Mouse (Mus musculus): ENCODE results near the gene Btbd2. TPM values are rescaled to one million over a fixed set of nuclear protein-coding genes. Genes with fewer than 3 reads are reported as not detected.
"Not testable (repeated sequence)": the region's sequence is repeated elsewhere in the genome, so short reads cannot be mapped to it uniquely, and the experiment has no call there.

The Btbd2 gene
- polyA plus RNA-seq, 1 experiment from 2014 or later, result 85.9 TPM

DNA sequence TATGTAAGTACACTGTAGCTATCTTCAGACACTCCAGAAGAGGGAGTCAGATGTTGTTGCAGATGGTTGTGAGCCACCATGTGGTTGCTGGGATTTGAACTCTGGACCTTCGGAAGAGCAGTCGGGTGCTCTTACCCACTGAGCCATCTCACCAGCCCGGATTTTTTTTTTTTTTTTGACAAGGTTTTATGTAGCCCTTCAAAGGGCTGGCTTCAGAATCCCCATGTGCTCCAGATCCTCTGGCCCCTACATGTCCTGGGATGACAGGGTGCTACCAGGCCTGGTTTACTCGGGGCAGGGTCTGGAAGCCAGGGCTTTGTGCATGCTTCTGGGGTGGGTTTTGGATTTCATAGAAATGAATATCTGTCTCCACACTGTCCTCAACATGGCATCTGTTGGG lies 51.1 kb downstream of the Btbd2 start, which contains the start of gene Gm49322:
Gene Gm49322 (plus strand): TSS at position 301 of the 400 bp plus-strand sequence.
- ATAC-seq (replicated peaks); H3K4me2 ChIP-seq: not testable (repeated sequence)

GRCm38 (mm10) chr10:80604988-80605387 lies 51.9 kb downstream of the Btbd2 start:
- H3K4me2 ChIP-seq, result no peak overlapping the region
- peaks cover 19% of the 10 kb centered on the region for H3K4me1 ChIP-seq
- no peak overlapping the region for H3K27ac ChIP-seq
- no peaks in the 10 kb centered on the region for H3K27me3 ChIP-seq (replicated peaks)
- no peak overlapping the region for H3K9ac ChIP-seq
- no peaks in the 10 kb centered on the region for H3K9me3 ChIP-seq
- peaks cover 16% of the 10 kb centered on the region; the same call in 1 of the 2 replicates for H3K36me3 ChIP-seq (replicated peaks)
- no peak for ATAC-seq (replicated peaks)
- WGBS, result 92% methylated on average over 2 of the region's 2 CpGs
- no peak overlapping the region for H3K4me3 ChIP-seq

More for the DNA sequence above, 51.1 kb downstream of the Btbd2 start, which contains the start of gene Gm49322:
- not testable (repeated sequence) for H3K4me3 ChIP-seq; H3K9me3 ChIP-seq; H3K27me3 ChIP-seq (replicated peaks); H3K27ac ChIP-seq; H3K9ac ChIP-seq
- 86% methylated on average over 4 of the region's 4 CpGs for WGBS
- H3K4me1 ChIP-seq, result peaks cover 19% of the 10 kb centered on the region
- H3K36me3 ChIP-seq (replicated peaks), result peaks cover 16% of the 10 kb centered on the region; the same call in 1 of the 2 replicates

DNA sequence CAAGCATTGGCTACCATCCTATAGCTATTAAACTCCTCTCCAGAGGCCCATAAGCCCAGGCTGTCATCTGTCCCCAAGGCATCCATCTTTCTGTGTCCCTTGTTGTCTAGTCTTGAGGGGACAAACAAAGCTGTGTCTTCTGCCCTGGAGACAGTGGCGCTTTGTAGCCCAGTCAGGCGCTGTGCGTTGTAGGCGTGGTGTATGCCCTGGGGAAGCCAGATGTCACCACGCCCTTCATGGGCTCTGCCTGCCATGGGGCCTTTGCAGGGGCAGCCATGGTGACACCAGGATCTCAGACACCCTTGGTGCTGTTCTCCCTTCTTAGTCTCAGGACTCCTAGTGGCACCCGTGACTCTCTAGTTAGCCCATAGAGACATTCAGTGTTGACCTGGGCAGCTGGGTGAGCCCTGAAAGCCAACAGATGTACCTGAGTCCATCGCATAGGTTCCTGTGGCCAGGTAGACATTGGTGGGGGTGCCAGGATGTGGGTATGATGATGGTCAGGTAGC lies 52.8 kb downstream of the Btbd2 start:
- Histone ChIP-seq H3K9me3 (no peaks in the 10 kb centered on the region), H3K9ac (peak overlapping the region; percentile 50), H3K4me3 (peak overlapping the region; percentile 70; the same call in 1 of the 2 replicates), H3K4me1 (peaks cover 19% of the 10 kb centered on the region), H3K27me3 (replicated peaks) (no peaks in the 10 kb centered on the region), H3K27ac (no peak overlapping the region), H3K4me2 (peak overlapping the region; percentile 69), H3K36me3 (replicated peaks) (peaks cover 13% of the 10 kb centered on the region; the same call in 1 of the 2 replicates)
- WGBS, result 93% methylated on average over 7 of the region's 7 CpGs
- no peak for ATAC-seq (replicated peaks)

DNA sequence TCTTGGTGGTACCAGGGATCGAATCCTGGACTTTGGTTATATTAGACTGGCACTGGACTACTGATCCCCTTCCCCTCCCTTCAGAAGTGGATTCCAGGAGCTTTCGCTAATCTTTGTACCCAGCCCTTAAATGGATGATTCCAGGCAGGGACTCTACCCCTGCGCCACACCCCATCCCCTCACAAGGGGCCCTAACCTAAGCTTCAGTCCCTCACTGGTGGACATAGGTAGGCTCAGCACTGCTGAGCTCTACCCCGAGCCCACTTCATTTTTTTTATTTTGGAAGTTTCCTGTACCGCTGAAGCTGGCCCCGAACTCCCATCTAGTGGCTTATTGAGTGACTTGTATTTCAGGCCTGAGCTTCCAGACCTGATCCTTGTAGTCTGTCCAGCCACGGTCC lies 53.5 kb downstream of the Btbd2 start:
- 32% methylated on average over 7 of the region's 7 CpGs for WGBS

DNA sequence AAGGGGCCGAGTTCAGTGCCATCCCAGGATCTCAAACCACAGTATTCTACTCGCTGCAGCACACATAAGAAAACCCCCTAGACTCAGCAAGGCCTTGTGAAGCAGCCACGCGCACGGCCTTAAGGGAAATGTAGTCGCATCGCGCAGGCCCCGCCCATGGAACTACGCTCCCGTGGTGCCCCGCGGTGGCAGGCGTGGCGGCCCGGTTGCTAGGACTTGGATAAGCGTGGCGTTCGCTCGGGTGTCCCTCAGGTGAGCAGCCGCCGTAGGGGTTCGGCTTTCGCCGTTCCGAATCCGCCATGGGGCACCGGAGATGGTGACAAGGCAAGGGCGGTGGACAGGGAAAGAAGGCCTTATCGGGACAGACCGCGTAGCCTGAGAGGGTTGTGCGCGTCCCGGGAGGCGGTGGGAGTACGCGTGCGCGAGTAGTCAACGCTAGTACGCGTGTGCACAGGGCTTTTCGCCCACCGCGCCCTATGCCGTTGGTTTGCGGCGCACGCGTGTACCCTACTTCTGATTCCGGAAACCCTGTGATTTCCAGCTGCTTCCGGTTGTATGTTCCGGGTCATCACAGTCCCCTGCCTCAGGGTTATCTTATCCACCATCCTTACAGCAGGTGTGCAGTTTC lies 54.1 kb downstream of the Btbd2 start, which contains the start of the genes Scamp4 and Adat3:
Gene Scamp4 (plus strand): TSS at position 175 of the 628 bp plus-strand sequence.
Gene Adat3 (plus strand): TSS at position 183 of the 628 bp plus-strand sequence.
- H3K4me2 ChIP-seq, result peak within 1 kb of the TSS; percentile 69
- H3K36me3 ChIP-seq (replicated peaks), result peaks cover 13% of the 10 kb centered on the region; the same call in 1 of the 2 replicates
- peak within 1 kb of the TSS; percentile 90 for H3K27ac ChIP-seq
- no peaks in the 10 kb centered on the region for H3K27me3 ChIP-seq (replicated peaks)
- peak within 1 kb of the TSS; percentile 70 for H3K4me3 ChIP-seq
- WGBS, result under 1% methylated on average over 54 of the region's 54 CpGs
- peak within 1 kb of the TSS; percentile 50 for H3K9ac ChIP-seq
- peaks cover 19% of the 10 kb centered on the region for H3K4me1 ChIP-seq
- peak; percentile 95 for ATAC-seq (replicated peaks)
- H3K9me3 ChIP-seq, result no peaks in the 10 kb centered on the region

More for the DNA sequence above, 53.5 kb downstream of the Btbd2 start:
- H3K4me3 ChIP-seq, result peak overlapping the region; percentile 70
- H3K27ac ChIP-seq, result peak overlapping the region; percentile 90
- peak; percentile 21 for ATAC-seq (replicated peaks)
- peaks cover 19% of the 10 kb centered on the region for H3K4me1 ChIP-seq
- H3K9ac ChIP-seq, result peak overlapping the region; percentile 50
- peak overlapping the region; percentile 69 for H3K4me2 ChIP-seq
- H3K36me3 ChIP-seq (replicated peaks), result peaks cover 13% of the 10 kb centered on the region; the same call in 1 of the 2 replicates
- no peaks in the 10 kb centered on the region for H3K27me3 ChIP-seq (replicated peaks)
- no peaks in the 10 kb centered on the region for H3K9me3 ChIP-seq

- no peak overlapping the region for H3K27ac ChIP-seq
- no peaks in the 10 kb centered on the region for H3K4me1 ChIP-seq
- no peak for ATAC-seq (replicated peaks)
- no peaks in the 10 kb centered on the region for H3K36me3 ChIP-seq (replicated peaks)
- H3K9ac ChIP-seq, result no peak overlapping the region
- 42% methylated on average over 4 of the region's 4 CpGs for WGBS
- no peak overlapping the region for H3K4me2 ChIP-seq
- H3K27me3 ChIP-seq (replicated peaks), result no peaks in the 10 kb centered on the region
- H3K4me3 ChIP-seq, result no peak overlapping the region
- no peaks in the 10 kb centered on the region for H3K9me3 ChIP-seq
Measured at GRCm38 (mm10) chr10:80596318-80596717, 60.6 kb downstream of the Btbd2 start.

Small RNAs within 50 kb of the gene (microRNA-seq; reads per million reads assigned to microRNA genes)
- gene Mir6912, result not detected

Other genes starting within 250 kb of the Btbd2 start
- gene Tcf3, start 223.4 kb downstream of the Btbd2 start, polyA plus RNA-seq (2015; fragmentation: Nextera tagmentation; extraction: Ambion mirVana), result 44.9 and 55.8 TPM in 2 replicates
- 1.9 and 2.6 TPM in 2 replicates for gene Onecut3, start 162.2 kb downstream of the Btbd2 start, polyA plus RNA-seq (2015; fragmentation: Nextera tagmentation; extraction: Ambion mirVana)
- 0.90 and 1.2 TPM in 2 replicates for gene Atp8b3, start 117.9 kb downstream of the Btbd2 start, polyA plus RNA-seq (2015; fragmentation: Nextera tagmentation; extraction: Ambion mirVana)
- 33.9 and 35.0 TPM in 2 replicates for gene Rexo1, start 95.5 kb downstream of the Btbd2 start, polyA plus RNA-seq (2015; fragmentation: Nextera tagmentation; extraction: Ambion mirVana)
- gene Klf16, start 79.8 kb downstream of the Btbd2 start, polyA plus RNA-seq (2015; fragmentation: Nextera tagmentation; extraction: Ambion mirVana), result 6.0 and 6.3 TPM in 2 replicates
- gene Abhd17a, start 66.7 kb downstream of the Btbd2 start, polyA plus RNA-seq (2015; fragmentation: Nextera tagmentation; extraction: Ambion mirVana), result 126 and 152 TPM in 2 replicates
- 65.0 and 66.2 TPM in 2 replicates for gene Scamp4, start 54.2 kb downstream of the Btbd2 start, polyA plus RNA-seq (2015; fragmentation: Nextera tagmentation; extraction: Ambion mirVana)
- gene Adat3, start 54.2 kb downstream of the Btbd2 start, polyA plus RNA-seq (2015; fragmentation: Nextera tagmentation; extraction: Ambion mirVana), result 6.0 and 6.9 TPM in 2 replicates
- 4.6 and 5.0 TPM in 2 replicates for gene Gm49322, start 51.0 kb downstream of the Btbd2 start, polyA plus RNA-seq (2015; fragmentation: Nextera tagmentation; extraction: Ambion mirVana)
- gene Csnk1g2, start 34.2 kb downstream of the Btbd2 start, polyA plus RNA-seq (2015; fragmentation: Nextera tagmentation; extraction: Ambion mirVana), result 107 and 123 TPM in 2 replicates
- 61.5 and 66.6 TPM in 2 replicates for gene Mknk2, start 21.0 kb upstream of the Btbd2 start, polyA plus RNA-seq (2015; fragmentation: Nextera tagmentation; extraction: Ambion mirVana)
- gene Mob3a, start 44.9 kb upstream of the Btbd2 start, polyA plus RNA-seq (2015; fragmentation: Nextera tagmentation; extraction: Ambion mirVana), result 63.4 and 64.3 TPM in 2 replicates
- 42.9 and 50.9 TPM in 2 replicates for gene Izumo4, start 45.1 kb upstream of the Btbd2 start, polyA plus RNA-seq (2015; fragmentation: Nextera tagmentation; extraction: Ambion mirVana)
- 117 and 122 TPM in 2 replicates for gene Ap3d1, start 85.2 kb upstream of the Btbd2 start, polyA plus RNA-seq (2015; fragmentation: Nextera tagmentation; extraction: Ambion mirVana)
- 21.0 and 25.9 TPM in 2 replicates for gene Dot1l, start 98.1 kb upstream of the Btbd2 start, polyA plus RNA-seq (2015; fragmentation: Nextera tagmentation; extraction: Ambion mirVana)
- gene Sf3a2, start 141.1 kb upstream of the Btbd2 start, polyA plus RNA-seq (2015; fragmentation: Nextera tagmentation; extraction: Ambion mirVana), result 60.3 and 62.6 TPM in 2 replicates
- 130 and 147 TPM in 2 replicates for gene Plekhj1, start 141.6 kb upstream of the Btbd2 start, polyA plus RNA-seq (2015; fragmentation: Nextera tagmentation; extraction: Ambion mirVana)
- 0.10 TPM in 2 replicates for gene Amh, start 148.2 kb upstream of the Btbd2 start, polyA plus RNA-seq (2015; fragmentation: Nextera tagmentation; extraction: Ambion mirVana)
- 0.59 and 1.0 TPM in 2 replicates for gene Jsrp1, start 156.4 kb upstream of the Btbd2 start, polyA plus RNA-seq (2015; fragmentation: Nextera tagmentation; extraction: Ambion mirVana)
- gene Oaz1, start 169.6 kb upstream of the Btbd2 start, polyA plus RNA-seq (2015; fragmentation: Nextera tagmentation; extraction: Ambion mirVana), result 1,243 and 1,388 TPM in 2 replicates
- 10.4 and 11.7 TPM in 2 replicates for gene Lingo3, start 187.0 kb upstream of the Btbd2 start, polyA plus RNA-seq (2015; fragmentation: Nextera tagmentation; extraction: Ambion mirVana)
- 214 and 222 TPM in 2 replicates for gene Lsm7, start 198.1 kb upstream of the Btbd2 start, polyA plus RNA-seq (2015; fragmentation: Nextera tagmentation; extraction: Ambion mirVana)
- 85.5 and 89.5 TPM in 2 replicates for gene Sppl2b, start 198.2 kb upstream of the Btbd2 start, polyA plus RNA-seq (2015; fragmentation: Nextera tagmentation; extraction: Ambion mirVana)
- gene Tmprss9, start 214.8 kb upstream of the Btbd2 start, polyA plus RNA-seq (2015; fragmentation: Nextera tagmentation; extraction: Ambion mirVana), result 0.23 and 0.41 TPM in 2 replicates
- gene Timm13, start 243.9 kb upstream of the Btbd2 start, polyA plus RNA-seq (2015; fragmentation: Nextera tagmentation; extraction: Ambion mirVana), result 318 and 330 TPM in 2 replicates

Measured in midbrain, embryonic 15.5 days (tissue).